Comparison of ENCODE assay signal across 25 mouse cellular contexts in the genomic region with DNA sequence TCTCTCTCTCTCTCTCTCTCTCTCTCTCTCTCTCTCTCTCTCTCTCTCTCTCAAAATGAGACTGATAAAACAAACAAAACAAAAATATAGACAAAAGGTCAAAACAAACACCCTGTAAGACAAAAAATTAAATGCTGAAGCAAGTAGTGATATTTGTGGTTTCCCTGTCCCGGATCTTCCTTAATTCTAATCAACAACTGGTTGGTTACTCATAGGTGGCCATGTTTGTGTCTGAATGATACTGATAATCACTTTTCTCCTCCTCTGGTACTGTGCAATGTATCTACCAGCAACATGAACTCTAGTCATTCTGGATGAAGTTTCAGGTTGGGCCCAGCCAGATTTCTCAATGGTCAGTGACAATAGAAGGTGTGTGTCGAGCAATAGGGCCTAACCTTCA.
"Had no signal": no experiment of that assay in that cellular context is flagged by ENCODE, and none has a peak within 500 bp of the region (broad histone marks: within the 10 kb centered on the region; RNA-seq: fewer than 3 reads in every experiment).

No protein-coding gene starts in this region.

- DNase-seq: cerebellum, adult 9-10 months; cerebellum, adult 9-11 months; cerebellum, postnatal 10 days; cerebellum, postnatal 14 days; cerebellum, postnatal 25 days; cerebellum, postnatal 36 days; embryo, embryonic 11 days; forebrain, postnatal 0 days; gastrocnemius, adult 2 months; gastrocnemius, postnatal 10 days; gastrocnemius, postnatal 14 days; gastrocnemius, postnatal 25 days; gastrocnemius, postnatal 36 days; heart, adult 11 months; heart, adult 18-20 months; heart, adult 2 months had no signal

- H3K9me3 ChIP-seq: embryonic facial prominence, embryonic 10.5 days; embryonic facial prominence, embryonic 12.5 days; embryonic facial prominence, embryonic 13.5 days; embryonic facial prominence, embryonic 15.5 days; forebrain, embryonic 10.5 days; forebrain, embryonic 12.5 days; forebrain, embryonic 13.5 days; forebrain, embryonic 15.5 days had no signal

- H3K9ac ChIP-seq: embryonic facial prominence, embryonic 12.5 days; embryonic facial prominence, embryonic 13.5 days; embryonic facial prominence, embryonic 15.5 days; forebrain, embryonic 12.5 days; forebrain, embryonic 13.5 days; forebrain, embryonic 15.5 days; forebrain, postnatal 0 days had no signal

- H3K4me3 ChIP-seq: embryonic facial prominence, embryonic 10.5 days; embryonic facial prominence, embryonic 12.5 days; embryonic facial prominence, embryonic 13.5 days; embryonic facial prominence, embryonic 15.5 days; erythroblast, embryonic 14.5 days; forebrain, embryonic 10.5 days; forebrain, embryonic 12.5 days; forebrain, embryonic 13.5 days; forebrain, embryonic 15.5 days; gastrocnemius, adult 2 months; heart, adult 2 months had no signal

- H3K27me3 ChIP-seq: embryonic facial prominence, embryonic 12.5 days; embryonic facial prominence, embryonic 13.5 days; embryonic facial prominence, embryonic 15.5 days; forebrain, embryonic 12.5 days; forebrain, embryonic 13.5 days; forebrain, embryonic 15.5 days had no signal

- H3K4me1 ChIP-seq: embryonic facial prominence, embryonic 10.5 days; embryonic facial prominence, embryonic 12.5 days; embryonic facial prominence, embryonic 13.5 days; embryonic facial prominence, embryonic 15.5 days; forebrain, embryonic 12.5 days; forebrain, embryonic 13.5 days; forebrain, embryonic 15.5 days had no signal

- H3K36me3 ChIP-seq: embryonic facial prominence, embryonic 10.5 days; embryonic facial prominence, embryonic 12.5 days; embryonic facial prominence, embryonic 13.5 days; embryonic facial prominence, embryonic 15.5 days; forebrain, embryonic 10.5 days; forebrain, embryonic 12.5 days; forebrain, embryonic 15.5 days had no signal

- H3K27ac ChIP-seq: embryonic facial prominence, embryonic 10.5 days; embryonic facial prominence, embryonic 12.5 days; embryonic facial prominence, embryonic 13.5 days; embryonic facial prominence, embryonic 15.5 days; forebrain, embryonic 10.5 days; forebrain, embryonic 12.5 days; forebrain, embryonic 13.5 days; forebrain, embryonic 15.5 days; gastrocnemius, adult 2 months; heart, adult 2 months had no signal
